Mouse (Mus musculus) small intestine, adult 2 months (tissue): ENCODE measurements around the gene Cdc20. TPM values are rescaled to one million over a fixed set of nuclear protein-coding genes. Genes with fewer than 3 reads are reported as not detected.

Source experiments
- H3K27ac ChIP-seq: fragments of 200-500 bp; 2 replicates; pipeline ENCODE4 v1.5.1; 2012; ENCODE audit warnings: low read depth, low read length, control low read depth, inconsistent platforms; ENCODE audit not compliant: insufficient read depth
- H3K27me3 ChIP-seq: fragments of 200-500 bp; 2 replicates; pipeline ENCODE4 v1.6.1; 2012; ENCODE audit warnings: mild to moderate bottlenecking, moderate library complexity, low read length, inconsistent platforms; ENCODE audit not compliant: control insufficient read depth, insufficient read depth
- H3K36me3 ChIP-seq: fragments of 200-500 bp; 2 replicates; pipeline ENCODE4 v1.6.1; 2012; ENCODE audit warnings: mild to moderate bottlenecking, low read length, control low read depth, inconsistent platforms; ENCODE audit not compliant: control insufficient read depth, insufficient read depth
- H3K4me1 ChIP-seq: fragments of 200-500 bp; 2 replicates; pipeline ENCODE4 v1.6.1; 2012; ENCODE audit warnings: low read length, inconsistent platforms, mixed read lengths; ENCODE audit not compliant: control insufficient read depth, insufficient read depth, insufficient read length
- H3K4me3 ChIP-seq: fragments of 200-500 bp; 2 replicates; pipeline ENCODE4 v1.5.1; 2012; ENCODE audit warnings: low read depth, mild to moderate bottlenecking, control low read depth, inconsistent platforms, low read length, moderate library complexity
- CTCF ChIP-seq: fragments of 200-500 bp; IDR thresholded peaks from 2 replicates; pipeline ENCODE4 v1.5.1; 2012; ENCODE audit warnings: low read depth, mild to moderate bottlenecking, control low read depth, inconsistent platforms, low read length, moderate library complexity, mixed read lengths; ENCODE audit not compliant: insufficient replicate concordance, insufficient read length; ENCODE audit errors: extremely low read depth
- POLR2A ChIP-seq: fragments of 200-500 bp; IDR thresholded peaks from 2 replicates; pipeline ENCODE4 v1.6.1; 2012; ENCODE audit warnings: low read depth, mild to moderate bottlenecking, control low read depth, inconsistent platforms, low read length, moderate library complexity
- WGBS: fragments of 180-500 bp; shearing (Covaris S2); methylation state at CpG from one replicate; pipeline ENCODE4 v1.1.7; 2018; 5-methylcytosine and 5-hydroxymethylcytosine counted together
- polyA plus RNA-seq: library from polyadenylated mRNA; depleted of rRNA; stranded (reverse); fragments of >200 nt; gene quantifications from 2 replicates; pipeline ENCODE4 v1.2.3, GENCODE M21; 2012

Cdc20 gene
- polyA plus RNA-seq, 1 experiment = 42.8 TPM

GRCm38 (mm10) chr4:118457345-118457975 is 20.3 kb upstream of the Cdc20 start, which contains the start of gene Mpl:
TSS of gene Mpl (minus strand) at chr4:118457513.
- Histone ChIP-seq H3K4me1 (no peaks in the 10 kb centered on the region), H3K27me3 (no peaks in the 10 kb centered on the region), H3K27ac (no peak within 1 kb of the TSS), H3K36me3 (no peaks in the 10 kb centered on the region), H3K4me3 (no peak within 1 kb of the TSS)
- TF ChIP-seq CTCF (no peak), POLR2A (no peak)
- 64% methylated on average over 9 of the region's 9 CpGs for WGBS

DNA sequence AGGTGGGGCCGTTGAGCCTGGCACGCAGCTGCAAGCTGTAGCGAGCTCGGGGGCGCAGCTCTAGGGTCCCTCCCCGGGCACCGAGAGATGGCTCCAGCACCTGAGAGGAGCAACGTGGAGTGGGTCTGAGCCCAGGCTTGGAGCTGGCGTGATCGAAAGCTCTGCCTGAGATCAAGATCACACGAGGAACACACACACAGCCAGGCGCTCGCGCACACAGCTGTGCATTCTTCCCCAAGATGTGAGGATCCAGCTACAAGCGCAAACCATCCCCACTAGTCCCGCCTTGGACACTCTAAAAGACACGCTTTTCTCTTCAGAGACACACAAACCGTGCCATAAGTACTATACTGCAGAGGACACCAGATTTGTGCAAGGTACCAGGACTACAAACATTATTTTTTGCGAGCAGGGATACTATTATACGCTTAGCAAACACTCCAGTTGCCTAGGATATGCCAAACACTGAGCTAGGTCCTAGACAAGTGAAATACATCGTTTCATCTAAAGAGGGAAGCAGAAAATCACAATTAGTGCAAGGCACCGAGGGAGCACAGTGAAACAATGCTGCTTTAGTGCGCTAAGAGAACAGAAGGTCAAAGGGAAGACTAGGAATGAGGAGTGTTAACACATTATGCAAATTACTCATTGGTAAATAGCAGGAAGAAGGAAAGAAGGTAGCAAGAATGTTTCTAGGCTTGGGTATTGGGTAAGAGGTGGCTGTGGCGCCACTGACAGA is 9.4 kb upstream of the Cdc20 start:
- peaks cover 16% of the 10 kb centered on the region for H3K4me1 ChIP-seq
- H3K36me3 ChIP-seq = no peaks in the 10 kb centered on the region
- no peaks in the 10 kb centered on the region for H3K27me3 ChIP-seq
- TF ChIP-seq CTCF = no peak
- TF ChIP-seq POLR2A = no peak
- 30% methylated on average over 24 of the region's 24 CpGs for WGBS
- peak overlapping the region; percentile 82 for H3K27ac ChIP-seq
- H3K4me3 ChIP-seq = peak overlapping the region; percentile 60

GRCm38 (mm10) chr4:118445781-118446414 is 8.7 kb upstream of the Cdc20 start:
- TF ChIP-seq CTCF (peak; percentile 41; the same call in 1 of the 2 replicates), POLR2A (peak; percentile 14; the same call in 1 of the 2 replicates)
- WGBS = 32% methylated on average over 18 of the region's 18 CpGs
- Histone ChIP-seq H3K4me3 (peak overlapping the region; percentile 60), H3K27ac (peak overlapping the region; percentile 82), H3K4me1 (peaks cover 16% of the 10 kb centered on the region), H3K36me3 (no peaks in the 10 kb centered on the region), H3K27me3 (no peaks in the 10 kb centered on the region)

- Histone ChIP-seq H3K27me3 (no peaks in the 10 kb centered on the region), H3K4me1 (peaks cover 16% of the 10 kb centered on the region), H3K27ac (0 out of 2 replicates have a peak overlapping the region, but pooled peaks have one; percentile 18), H3K4me3 (no peak overlapping the region), H3K36me3 (no peaks in the 10 kb centered on the region)
- 83% methylated on average over 10 of the region's 10 CpGs for WGBS
- TF ChIP-seq CTCF (no peak), POLR2A (no peak)
Measured at GRCm38 (mm10) chr4:118445088-118445487, 7.9 kb upstream of the Cdc20 start.

GRCm38 (mm10) chr4:118437829-118438253 is 689 bp upstream of the Cdc20 start:
- TF ChIP-seq POLR2A = no peak
- TF ChIP-seq CTCF = no peak
- peaks cover 14% of the 10 kb centered on the region for H3K4me1 ChIP-seq
- H3K27ac ChIP-seq = peak overlapping the region; percentile 59; the same call in 1 of the 2 replicates
- H3K4me3 ChIP-seq = peak overlapping the region; percentile 45
- H3K36me3 ChIP-seq = peaks cover 4% of the 10 kb centered on the region
- WGBS = 5% methylated on average over 12 of the region's 12 CpGs
- H3K27me3 ChIP-seq = no peaks in the 10 kb centered on the region

DNA sequence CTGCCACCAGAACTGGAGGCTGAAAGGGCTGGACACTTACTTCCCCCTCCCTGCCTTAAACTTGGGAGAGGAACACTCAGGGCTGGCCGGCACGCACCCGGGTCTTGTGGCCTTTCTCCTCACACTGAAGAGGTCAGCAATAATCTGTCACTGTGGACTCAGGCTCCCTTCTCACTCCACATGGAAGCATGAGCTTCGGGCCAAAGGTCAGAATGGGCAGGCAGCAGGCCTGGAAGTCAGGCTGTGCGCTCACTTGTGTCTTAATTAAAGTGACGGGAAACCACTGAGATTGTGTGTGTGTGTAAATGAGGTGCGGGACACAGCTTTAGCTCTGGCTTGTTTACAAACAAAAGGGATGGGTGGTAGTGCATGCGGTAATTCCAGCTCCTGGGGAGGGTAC is 4.8 kb downstream of the Cdc20 start:
- peaks cover 22% of the 10 kb centered on the region for H3K4me1 ChIP-seq
- H3K27ac ChIP-seq = no peak overlapping the region
- WGBS = 57% methylated on average over 8 of the region's 8 CpGs
- TF ChIP-seq CTCF (no peak), POLR2A (no peak)
- peaks cover 26% of the 10 kb centered on the region for H3K36me3 ChIP-seq
- no peaks in the 10 kb centered on the region for H3K27me3 ChIP-seq
- peak overlapping the region; percentile 24; the same call in 1 of the 2 replicates for H3K4me3 ChIP-seq
